Mouse (Mus musculus): ENCODE data around the gene Olfr356.

Gene Olfr356

GRCm38 (mm10) chr2:36936821-36937220 lies at the start of gene Olfr356:
Gene Olfr356 (plus strand): TSS chr2:36937121.
- DNase-seq = no peak

DNA sequence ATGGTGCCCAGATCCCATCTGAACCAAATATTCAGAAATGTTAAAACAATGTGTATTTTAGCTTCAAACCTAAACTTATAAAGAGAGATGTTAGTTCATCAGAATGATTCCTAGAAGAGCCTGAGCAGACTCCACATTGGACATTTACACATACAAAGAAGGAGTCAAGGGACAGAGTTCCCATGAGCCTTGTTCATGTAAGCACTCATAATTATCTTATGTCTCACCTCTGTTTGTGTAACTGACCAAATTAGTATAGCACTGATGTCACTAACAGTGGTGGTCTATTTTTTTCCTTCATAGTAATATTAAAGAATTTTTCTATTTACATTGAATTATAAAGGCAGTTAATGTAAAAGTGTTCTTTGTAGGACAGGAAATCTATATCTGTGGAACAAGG lies 44.1 kb upstream of the Olfr356 start, which contains the start of gene Olfr353:
Olfr353 (minus strand) TSS at position 101 of the 400 bp plus-strand sequence.
- DNase-seq = no peak

- DNase-seq = no peak
These were observed 39.8 kb upstream of the Olfr356 start for GRCm38 (mm10) chr2:36897114-36897513.

DNA sequence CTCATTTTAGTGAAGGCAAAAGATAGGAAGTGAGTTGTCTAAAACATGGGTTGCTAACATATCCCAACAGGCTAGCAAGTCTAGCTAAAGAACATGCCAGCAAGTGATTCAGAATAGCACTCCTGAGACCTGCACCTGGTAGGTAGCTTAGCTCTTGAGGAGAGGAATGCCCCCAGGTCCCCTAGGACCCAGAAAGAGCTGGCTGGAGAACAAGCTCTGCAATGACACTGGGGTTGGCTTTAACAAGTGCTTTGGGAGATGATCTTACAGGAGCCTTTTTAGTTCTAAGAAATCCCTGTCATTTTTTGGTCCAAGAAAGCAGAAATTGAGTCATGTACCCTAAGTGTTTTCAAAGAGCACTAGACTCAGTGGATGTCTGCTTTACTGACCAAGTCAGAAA lies 31.5 kb upstream of the Olfr356 start, which contains the start of gene Olfr354:
Olfr354 (plus strand) TSS at position 301 of the 400 bp plus-strand sequence.
- no peak for DNase-seq

DNA sequence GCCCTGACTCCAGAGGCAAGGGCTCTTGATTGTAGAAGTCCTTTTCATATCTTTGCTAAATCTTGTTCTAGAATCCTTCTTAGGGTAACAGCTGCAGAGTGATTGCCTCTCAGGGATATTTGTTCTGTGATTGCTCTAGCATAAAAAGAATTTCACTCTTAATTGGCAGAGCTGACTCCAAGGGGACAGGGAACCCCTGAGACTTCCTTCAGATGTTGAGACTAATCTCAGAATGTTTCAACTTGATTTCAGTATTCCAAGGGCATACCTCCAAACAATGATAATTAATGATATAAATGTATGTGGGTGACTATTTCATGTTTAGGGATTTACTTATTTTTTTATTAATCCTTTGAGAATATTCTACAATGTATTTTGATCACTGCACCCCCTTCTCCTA lies 8.1 kb upstream of the Olfr356 start, which contains the start of gene Olfr355:
Olfr355 (minus strand) TSS at position 101 of the 400 bp plus-strand sequence.
- DNase-seq = no peak

Measured in cerebellum, adult 11 months (tissue).